Mouse (Mus musculus) testis, adult 2 months (tissue): ENCODE results near the gene Tex2. TPM values are rescaled to one million over a fixed set of nuclear protein-coding genes. Genes with fewer than 3 reads are reported as not detected.

ENCODE experiments used
- H3K27ac ChIP-seq: fragments of 200-500 bp; 2 replicates; pipeline ENCODE4 v1.5.1; 2012; ENCODE audit warnings: low read depth, low read length; ENCODE audit not compliant: control insufficient read depth, insufficient read depth
- H3K27me3 ChIP-seq: fragments of 200-500 bp; 2 replicates; pipeline ENCODE4 v1.6.1; 2012; ENCODE audit warnings: mild to moderate bottlenecking, low read length, moderate library complexity; ENCODE audit not compliant: control insufficient read depth, insufficient read depth
- H3K36me3 ChIP-seq: fragments of 200-500 bp; 2 replicates; pipeline ENCODE4 v1.6.1; 2012; ENCODE audit warnings: mild to moderate bottlenecking, low read length; ENCODE audit not compliant: control insufficient read depth, insufficient read depth
- H3K4me1 ChIP-seq: fragments of 200-500 bp; 2 replicates; pipeline ENCODE4 v1.6.1; 2012; ENCODE audit warnings: low read length; ENCODE audit not compliant: control insufficient read depth, insufficient read depth
- H3K4me3 ChIP-seq: fragments of 200-500 bp; 2 replicates; pipeline ENCODE4 v1.5.1; 2012; ENCODE audit warnings: low read depth, mild to moderate bottlenecking, low read length, moderate library complexity, mixed read lengths; ENCODE audit not compliant: control insufficient read depth
- CTCF ChIP-seq: fragments of 200-500 bp; IDR thresholded peaks from 2 replicates; pipeline ENCODE4 v1.5.1; 2012; ENCODE audit warnings: low read depth, mild to moderate bottlenecking, inconsistent platforms, low read length, moderate library complexity; ENCODE audit not compliant: control insufficient read depth, insufficient read depth, insufficient replicate concordance
- POLR2A ChIP-seq: fragments of 200-500 bp; IDR thresholded peaks from 2 replicates; pipeline ENCODE4 v1.6.1; 2012; ENCODE audit warnings: low read depth, mild to moderate bottlenecking, inconsistent platforms, low read length, moderate library complexity; ENCODE audit not compliant: control insufficient read depth
- polyA plus RNA-seq: library from polyadenylated mRNA; depleted of rRNA; stranded (reverse); fragments of >200 nt; gene quantifications from 2 replicates; pipeline ENCODE4 v1.2.3, GENCODE M21; 2012

The Tex2 gene
- polyA plus RNA-seq, 1 experiment, result 234 TPM

- no peaks in the 10 kb centered on the region for H3K27me3 ChIP-seq
Measured at GRCm38 (mm10) chr11:106540506-106541268, 72.5 kb downstream of the Tex2 start.

GRCm38 (mm10) chr11:106536253-106536912, 76.8 kb downstream of the Tex2 start:
- H3K27me3 ChIP-seq, result no peaks in the 10 kb centered on the region
- H3K4me1 ChIP-seq, result no peaks in the 10 kb centered on the region
- peak overlapping the region; percentile 66 for H3K27ac ChIP-seq
- TF ChIP-seq CTCF, result no peak
- no peak for TF ChIP-seq POLR2A
- H3K4me3 ChIP-seq, result no peak overlapping the region
- peaks cover 2% of the 10 kb centered on the region; the same call in 1 of the 2 replicates for H3K36me3 ChIP-seq

More at GRCm38 (mm10) chr11:106540506-106541268, 72.5 kb downstream of the Tex2 start:
- Histone ChIP-seq H3K36me3 (no peaks in the 10 kb centered on the region; the same call in 1 of the 2 replicates), H3K27ac (no peak overlapping the region), H3K4me1 (no peaks in the 10 kb centered on the region), H3K4me3 (no peak overlapping the region)
- no peak for TF ChIP-seq CTCF
- no peak for TF ChIP-seq POLR2A

- Histone ChIP-seq H3K4me1 (no peaks in the 10 kb centered on the region), H3K36me3 (peaks cover 2% of the 10 kb centered on the region; the same call in 1 of the 2 replicates), H3K27ac (no peak overlapping the region; the same call in 1 of the 2 replicates), H3K27me3 (no peaks in the 10 kb centered on the region), H3K4me3 (no peak overlapping the region)
- TF ChIP-seq CTCF (no peak), POLR2A (no peak)
Measured at GRCm38 (mm10) chr11:106535660-106536252, 77.5 kb downstream of the Tex2 start.

- H3K27ac ChIP-seq, result no peak overlapping the region
- no peaks in the 10 kb centered on the region for H3K4me1 ChIP-seq
- no peak for TF ChIP-seq POLR2A
- no peak for TF ChIP-seq CTCF
- H3K4me3 ChIP-seq, result no peak overlapping the region
- H3K27me3 ChIP-seq, result no peaks in the 10 kb centered on the region
- peaks cover 2% of the 10 kb centered on the region; the same call in 1 of the 2 replicates for H3K36me3 ChIP-seq
Measured at GRCm38 (mm10) chr11:106532248-106532790, 80.9 kb downstream of the Tex2 start.

- Histone ChIP-seq H3K27ac (no peak overlapping the region), H3K4me3 (no peak overlapping the region), H3K4me1 (no peaks in the 10 kb centered on the region), H3K27me3 (no peaks in the 10 kb centered on the region), H3K36me3 (peaks cover 2% of the 10 kb centered on the region; the same call in 1 of the 2 replicates)
- TF ChIP-seq POLR2A (no peak), CTCF (no peak)
Measured at GRCm38 (mm10) chr11:106529786-106530185, 83.4 kb downstream of the Tex2 start.

- TF ChIP-seq POLR2A, result no peak
- TF ChIP-seq CTCF, result no peak
- Histone ChIP-seq H3K4me3 (no peak overlapping the region), H3K36me3 (peaks cover 2% of the 10 kb centered on the region; the same call in 1 of the 2 replicates), H3K27me3 (no peaks in the 10 kb centered on the region), H3K4me1 (no peaks in the 10 kb centered on the region), H3K27ac (no peak overlapping the region)
Measured at GRCm38 (mm10) chr11:106529113-106529512, 84.1 kb downstream of the Tex2 start.

GRCm38 (mm10) chr11:106527926-106528325, 85.3 kb downstream of the Tex2 start:
- H3K27ac ChIP-seq, result no peak overlapping the region
- TF ChIP-seq POLR2A (no peak), CTCF (no peak)
- H3K4me3 ChIP-seq, result no peak overlapping the region
- no peaks in the 10 kb centered on the region for H3K4me1 ChIP-seq
- H3K36me3 ChIP-seq, result peaks cover 2% of the 10 kb centered on the region; the same call in 1 of the 2 replicates
- H3K27me3 ChIP-seq, result no peaks in the 10 kb centered on the region
